Mouse (Mus musculus) liver, embryonic 13.5 days (tissue): ENCODE measurements around the gene Rps11. TPM values are rescaled to one million over a fixed set of nuclear protein-coding genes. Genes with fewer than 3 reads are reported as not detected.

Experiments
- ATAC-seq: fragments of 200-750 bp; cut with Nextera tagmentation; 2 replicates; pipeline ENCODE4 v1.8.0; 2017; ENCODE audit warnings: low read depth, mild to moderate bottlenecking, moderate number of reproducible peaks, moderate library complexity
- DNase-seq: peaks from one replicate; pipeline ENCODE4 v3.0.0; 2022
- H3K27ac ChIP-seq: fragments of 300-500 bp; sonication (generic); 2 replicates; pipeline ENCODE4 v1.5.1; 2015; ENCODE audit warnings: moderate library complexity, mild to moderate bottlenecking, inconsistent platforms
- H3K27me3 ChIP-seq: fragments of 300-500 bp; sonication (generic); 2 replicates; pipeline ENCODE4 v1.6.1; 2015; ENCODE audit warnings: mild to moderate bottlenecking, inconsistent platforms
- H3K36me3 ChIP-seq: fragments of 300-500 bp; sonication (generic); 2 replicates; pipeline ENCODE4 v1.6.1; 2015; ENCODE audit warnings: mild to moderate bottlenecking, inconsistent platforms
- H3K4me1 ChIP-seq: fragments of 300-500 bp; sonication (generic); replicated peaks from 2 replicates; pipeline ENCODE4 v1.6.1; 2015; ENCODE audit warnings: inconsistent platforms
- H3K4me2 ChIP-seq: fragments of 300-500 bp; sonication (generic); 2 replicates; pipeline ENCODE4 v1.6.1; 2015; ENCODE audit warnings: inconsistent platforms, mild to moderate bottlenecking, moderate library complexity
- H3K4me3 ChIP-seq: fragments of 300-500 bp; sonication (generic); replicated peaks from 2 replicates; pipeline ENCODE4 v1.5.1; 2015; ENCODE audit warnings: mild to moderate bottlenecking, inconsistent platforms
- H3K9ac ChIP-seq: fragments of 300-500 bp; sonication (generic); 2 replicates; pipeline ENCODE4 v1.6.1; 2015; ENCODE audit warnings: mild to moderate bottlenecking, inconsistent platforms
- H3K9me3 ChIP-seq: fragments of 300-500 bp; sonication (generic); replicated peaks from 2 replicates; pipeline ENCODE4 v1.6.1; 2016; ENCODE audit warnings: inconsistent platforms
- WGBS: fragments of 180-500 bp; shearing (Covaris S2); methylation state at CpG from one replicate; pipeline ENCODE4 v1.1.7; 2015; ENCODE audit not compliant: insufficient replicate concordance; 5-methylcytosine and 5-hydroxymethylcytosine counted together
- polyA plus RNA-seq: library from polyadenylated mRNA; unstranded; fragments of >200 nt; fragmentation: Nextera tagmentation; extraction: Ambion mirVana; gene quantifications from 2 replicates; pipeline ENCODE4 v1.2.1, GENCODE M21; 2015

Gene Rps11
- polyA plus RNA-seq, 1 experiment from 2014 or later: 1,372 TPM

DNA sequence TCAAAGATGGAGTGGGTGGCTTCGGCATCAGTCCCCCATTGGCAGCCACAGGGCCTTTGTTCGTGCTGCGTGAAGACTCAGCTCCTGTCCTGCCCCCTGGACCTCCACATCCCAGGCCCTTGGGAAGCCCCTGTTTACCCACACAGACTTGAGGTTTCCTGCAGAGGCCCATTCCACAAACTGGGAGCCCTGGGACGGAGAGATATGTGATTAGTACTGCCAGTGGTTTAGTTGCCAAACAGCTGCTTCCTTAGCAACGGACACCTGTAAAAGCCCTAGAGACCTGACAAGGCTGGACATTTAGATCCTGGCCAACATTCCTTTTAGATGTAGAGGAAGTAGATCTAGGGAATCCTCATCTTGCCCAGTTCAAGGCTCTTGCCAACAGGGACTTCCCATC is 17.7 kb upstream of the Rps11 start:
- Histone ChIP-seq H3K4me1 (peaks cover 29% of the 10 kb centered on the region), H3K27ac (no peak overlapping the region), H3K9ac (no peak overlapping the region), H3K36me3 (peaks cover 51% of the 10 kb centered on the region), H3K27me3 (no peaks in the 10 kb centered on the region), H3K9me3 (no peaks in the 10 kb centered on the region), H3K4me3 (no peak overlapping the region), H3K4me2 (no peak overlapping the region)
- DNase-seq (no peak), ATAC-seq (no peak)
- 73% methylated on average over 5 of the region's 5 CpGs for WGBS

DNA sequence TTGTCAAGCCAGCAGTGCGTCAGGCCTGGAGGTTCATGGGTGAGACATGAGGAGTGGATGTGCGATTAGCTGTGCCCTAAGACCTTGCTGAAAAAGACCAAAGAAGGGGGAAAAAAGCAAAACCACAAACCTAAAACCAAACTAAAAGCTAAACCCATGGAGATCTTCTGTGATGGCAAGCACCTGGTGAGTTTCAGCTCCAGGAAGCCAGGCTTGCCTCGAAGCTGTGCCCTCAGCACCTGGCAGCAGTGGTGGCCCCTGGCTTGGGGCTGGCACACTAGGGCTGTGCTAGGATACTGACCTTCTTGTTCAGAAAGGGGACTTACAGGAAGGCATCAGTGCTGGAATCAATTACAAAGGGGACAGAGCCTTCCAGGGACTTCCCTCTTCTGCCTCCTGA is 17.1 kb upstream of the Rps11 start:
- DNase-seq (no peak), ATAC-seq (no peak)
- H3K9ac ChIP-seq: no peak overlapping the region
- H3K9me3 ChIP-seq: no peaks in the 10 kb centered on the region
- no peak overlapping the region for H3K27ac ChIP-seq
- no peak overlapping the region for H3K4me3 ChIP-seq
- no peak overlapping the region for H3K4me2 ChIP-seq
- peaks cover 35% of the 10 kb centered on the region for H3K4me1 ChIP-seq
- peaks cover 46% of the 10 kb centered on the region for H3K36me3 ChIP-seq
- no peaks in the 10 kb centered on the region for H3K27me3 ChIP-seq
- WGBS: 83% methylated on average over 3 of the region's 3 CpGs

DNA sequence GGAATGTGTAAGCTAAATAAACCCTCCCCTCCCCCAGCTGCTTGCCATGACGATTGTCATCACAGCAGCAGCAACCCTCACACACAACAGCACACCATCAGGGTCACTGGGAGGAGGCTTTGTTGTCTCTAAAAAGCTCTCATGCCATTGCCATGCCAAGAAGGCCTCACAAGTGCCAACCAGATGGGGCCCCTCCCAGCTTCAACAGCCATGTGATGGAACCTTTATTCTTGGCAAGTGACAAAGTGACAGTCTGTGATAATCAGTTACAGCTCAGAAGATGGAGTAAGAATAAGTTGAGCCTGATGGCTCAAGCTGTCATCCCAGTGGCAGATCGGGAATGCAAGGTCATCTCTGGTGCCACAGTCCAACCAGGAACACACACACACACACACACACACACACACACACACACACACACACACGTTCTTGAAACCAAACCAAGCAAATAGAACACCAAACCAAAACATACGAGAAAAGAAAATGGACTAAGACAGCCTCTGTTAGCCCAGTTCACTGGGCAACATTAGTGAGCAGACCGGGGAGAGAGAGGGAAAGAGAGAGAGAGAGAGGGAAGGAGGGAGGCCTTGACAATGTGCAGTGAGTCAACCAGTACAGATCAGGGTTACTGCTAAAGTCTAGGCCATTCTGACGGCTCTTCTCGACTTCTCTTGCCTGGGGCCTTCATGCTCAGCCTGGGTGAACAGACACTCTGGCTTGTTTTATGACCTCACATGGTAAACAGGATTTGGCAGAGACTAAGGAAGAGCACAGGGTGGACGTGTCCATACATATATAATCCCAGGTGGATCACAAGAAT is 15.9 kb upstream of the Rps11 start:
- H3K4me1 ChIP-seq: peaks cover 43% of the 10 kb centered on the region
- whole genome bisulfite sequencing: 61% methylated on average over 8 of the region's 8 CpGs
- no peak overlapping the region for H3K4me2 ChIP-seq
- H3K27ac ChIP-seq: no peak overlapping the region
- ATAC-seq: no peak
- no peaks in the 10 kb centered on the region for H3K9me3 ChIP-seq
- H3K4me3 ChIP-seq: no peak overlapping the region
- H3K9ac ChIP-seq: no peak overlapping the region
- H3K36me3 ChIP-seq: peaks cover 34% of the 10 kb centered on the region
- no peaks in the 10 kb centered on the region for H3K27me3 ChIP-seq
- no peak for DNase-seq

DNA sequence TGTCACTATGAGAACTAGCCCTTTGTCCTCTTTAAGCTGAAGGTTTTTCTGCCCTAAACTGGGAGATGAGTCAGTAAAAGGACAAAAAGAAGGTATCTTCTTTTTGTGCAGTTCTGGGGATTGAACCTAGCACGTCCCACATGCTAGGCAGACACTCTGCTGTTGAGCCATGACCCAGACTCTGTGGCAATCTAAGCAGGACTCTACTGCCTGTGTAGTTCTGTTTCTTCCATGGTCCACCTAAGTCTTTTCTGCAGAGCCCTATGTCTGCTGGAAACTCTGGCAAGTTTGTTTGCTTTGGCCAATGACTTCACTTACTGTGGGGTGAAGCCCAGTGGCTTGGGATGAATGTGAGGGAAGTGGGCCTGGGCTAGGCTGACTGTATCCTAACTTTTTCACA is 14.2 kb upstream of the Rps11 start:
- peaks cover 21% of the 10 kb centered on the region for H3K36me3 ChIP-seq
- H3K27me3 ChIP-seq: no peaks in the 10 kb centered on the region
- H3K4me1 ChIP-seq: peaks cover 60% of the 10 kb centered on the region
- WGBS: 56% methylated on average over 1 of the region's 1 CpGs
- H3K9ac ChIP-seq: peak overlapping the region; percentile 87; the same call in 1 of the 2 replicates
- no peak for ATAC-seq
- no peak overlapping the region for H3K4me3 ChIP-seq
- H3K9me3 ChIP-seq: no peaks in the 10 kb centered on the region
- peak overlapping the region; percentile 95 for H3K4me2 ChIP-seq
- H3K27ac ChIP-seq: peak overlapping the region; percentile 89; the same call in 1 of the 2 replicates
- no peak for DNase-seq

DNA sequence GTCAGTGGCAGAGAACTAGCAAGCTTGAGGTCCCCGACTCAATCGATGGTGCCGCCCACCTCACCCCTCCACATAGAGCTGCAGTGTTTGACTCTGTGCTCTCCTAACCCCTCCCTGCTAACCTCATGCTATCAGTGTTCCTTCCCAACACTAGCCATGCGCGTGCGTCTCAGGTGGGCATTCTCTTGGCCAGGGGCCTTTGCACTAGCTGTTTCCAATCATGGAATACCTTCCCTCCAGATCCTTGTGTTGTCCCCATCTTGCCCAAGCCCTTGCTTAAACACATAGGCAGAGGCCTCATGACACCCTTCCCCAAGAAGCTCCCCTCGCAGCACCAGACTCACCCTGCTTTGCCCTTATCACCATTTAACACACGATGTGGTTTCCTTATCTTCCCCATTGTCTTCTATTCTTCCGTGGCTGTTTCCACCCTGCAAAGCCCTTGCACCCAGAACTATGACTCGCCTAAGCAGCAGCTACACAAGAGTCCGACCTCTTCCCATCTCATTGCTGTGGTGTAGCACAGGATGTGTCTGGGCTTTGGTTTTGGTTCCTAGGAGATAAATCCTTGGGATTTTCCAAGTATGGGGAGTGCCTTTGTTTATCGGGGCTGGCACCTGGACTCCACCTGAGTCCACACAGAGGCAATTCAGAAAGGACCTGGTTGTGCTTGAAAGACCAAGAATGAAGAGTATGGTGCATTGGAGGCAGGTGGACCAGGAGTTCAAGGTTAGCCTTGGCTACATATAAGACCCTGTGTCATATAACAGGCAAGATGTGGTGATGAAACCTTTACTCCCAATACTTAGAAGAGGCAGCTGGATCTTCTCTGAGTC is 13.2 kb upstream of the Rps11 start:
- Histone ChIP-seq H3K4me2 (peak overlapping the region; percentile 95), H3K27ac (peak overlapping the region; percentile 89), H3K27me3 (no peaks in the 10 kb centered on the region), H3K36me3 (peaks cover 16% of the 10 kb centered on the region), H3K4me3 (0 out of 2 replicates have a peak overlapping the region, but pooled peaks have one; percentile 0), H3K9ac (peak overlapping the region; percentile 87), H3K9me3 (no peaks in the 10 kb centered on the region), H3K4me1 (peaks cover 62% of the 10 kb centered on the region)
- DNase-seq (peak; percentile 71), ATAC-seq (peak; percentile 68)
- WGBS: 10% methylated on average over 12 of the region's 12 CpGs

DNA sequence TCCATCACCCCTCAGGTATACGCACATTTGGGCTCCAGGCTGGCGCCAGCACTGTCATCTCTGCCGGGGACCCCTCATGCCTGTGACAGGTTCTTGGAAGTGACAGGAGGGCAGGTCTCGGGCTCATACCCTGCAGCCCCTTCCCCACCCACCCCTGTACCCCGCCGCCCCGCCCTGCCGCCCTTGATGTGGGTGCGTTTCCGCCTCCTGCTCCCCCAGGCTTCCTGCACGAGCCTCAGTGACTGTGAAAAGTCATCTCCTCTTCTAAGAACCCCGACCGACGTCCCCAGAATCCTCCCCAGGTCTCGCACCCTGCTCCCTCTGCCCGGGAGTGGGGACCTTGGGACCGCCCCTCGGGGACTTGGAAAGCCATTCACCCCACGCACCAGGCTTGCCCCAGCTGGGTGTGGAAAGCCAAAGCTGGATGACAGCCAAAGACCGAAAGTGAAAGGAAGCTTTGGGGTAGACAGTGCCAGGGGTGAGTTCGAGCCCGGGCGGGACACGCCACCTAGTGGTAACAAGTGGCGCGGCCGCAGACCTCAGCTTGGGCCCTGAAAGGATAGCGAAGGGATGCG is 11.8 kb upstream of the Rps11 start, which contains the start of the genes Gm45713 and Flt3l:
Gene Gm45713, minus strand, starts transcription at position 239 of the 575 bp plus-strand sequence.
Gene Flt3l, minus strand, starts transcription at position 440 of the 575 bp plus-strand sequence.
- H3K36me3 ChIP-seq: peaks cover 10% of the 10 kb centered on the region; the same call in 1 of the 2 replicates
- under 1% methylated on average over 28 of the region's 29 CpGs for WGBS
- no peaks in the 10 kb centered on the region for H3K27me3 ChIP-seq
- peak within 1 kb of the TSS; percentile 89 for H3K27ac ChIP-seq
- peak within 1 kb of the TSS; percentile 82 for H3K4me3 ChIP-seq
- peak within 1 kb of the TSS; percentile 87 for H3K9ac ChIP-seq
- H3K9me3 ChIP-seq: no peaks in the 10 kb centered on the region
- ATAC-seq (peak; percentile 76), DNase-seq (peak; percentile 83)
- H3K4me2 ChIP-seq: peak within 1 kb of the TSS; percentile 95
- H3K4me1 ChIP-seq: peaks cover 73% of the 10 kb centered on the region

DNA sequence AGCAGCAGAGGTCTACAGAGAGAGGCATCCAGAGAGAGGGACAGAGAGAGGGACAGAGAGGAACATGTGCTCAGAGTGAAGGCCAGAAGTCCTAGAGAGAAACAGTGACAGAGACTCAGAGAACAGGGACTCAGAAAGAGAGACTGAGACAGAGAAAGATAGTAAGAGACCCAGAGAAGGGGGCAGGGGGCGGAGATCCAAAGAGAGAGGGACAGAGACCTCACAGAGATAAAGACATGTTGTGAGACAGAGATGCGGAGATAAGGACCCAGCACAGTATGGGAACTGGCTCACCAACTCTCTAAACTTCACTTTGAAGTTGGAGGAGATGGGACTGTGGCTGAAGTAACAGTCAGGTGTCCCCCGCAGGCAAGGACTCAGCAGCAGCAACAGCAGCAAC is 11.1 kb upstream of the Rps11 start:
- ATAC-seq (peak; percentile 5; the same call in 1 of the 2 replicates), DNase-seq (no peak)
- H3K9me3 ChIP-seq: no peaks in the 10 kb centered on the region
- peak overlapping the region; percentile 95 for H3K4me2 ChIP-seq
- no peaks in the 10 kb centered on the region for H3K27me3 ChIP-seq
- H3K4me1 ChIP-seq: peaks cover 78% of the 10 kb centered on the region
- peak overlapping the region; percentile 89 for H3K27ac ChIP-seq
- H3K36me3 ChIP-seq: peaks cover 11% of the 10 kb centered on the region; the same call in 1 of the 2 replicates
- peak overlapping the region; percentile 82 for H3K4me3 ChIP-seq
- peak overlapping the region; percentile 87 for H3K9ac ChIP-seq
- WGBS: 26% methylated on average over 3 of the region's 3 CpGs

DNA sequence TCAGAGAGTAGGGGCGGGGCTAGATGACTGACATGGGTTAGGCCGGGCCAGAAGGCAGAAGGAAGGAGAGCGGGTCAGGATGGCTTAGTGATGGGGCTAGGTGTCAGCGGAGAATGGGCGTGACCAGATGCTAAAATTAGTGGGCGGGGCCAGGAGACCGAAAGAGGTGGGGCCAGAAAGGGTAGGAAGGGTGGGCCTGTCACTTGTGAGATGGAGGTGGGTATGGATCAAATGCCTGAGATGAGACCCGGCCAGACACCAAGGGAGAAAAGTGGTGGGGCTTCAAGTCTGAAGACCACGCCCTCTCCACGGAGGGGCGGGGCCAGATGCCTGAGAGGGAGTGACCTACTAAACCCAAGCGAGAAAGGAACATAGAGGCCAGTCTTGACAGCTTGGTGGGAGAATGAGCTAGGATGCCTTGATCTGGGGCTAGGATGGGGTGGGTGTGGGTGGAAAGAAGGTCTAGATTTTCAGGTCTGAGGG is 10.3 kb upstream of the Rps11 start:
- H3K9ac ChIP-seq: peak overlapping the region; percentile 87
- ATAC-seq (peak; percentile 45), DNase-seq (peak; percentile 76)
- H3K4me3 ChIP-seq: peak overlapping the region; percentile 82
- H3K27me3 ChIP-seq: no peaks in the 10 kb centered on the region
- peaks cover 11% of the 10 kb centered on the region; the same call in 1 of the 2 replicates for H3K36me3 ChIP-seq
- WGBS: 4% methylated on average over 12 of the region's 12 CpGs
- peak overlapping the region; percentile 89 for H3K27ac ChIP-seq
- H3K4me2 ChIP-seq: peak overlapping the region; percentile 95
- peaks cover 80% of the 10 kb centered on the region for H3K4me1 ChIP-seq
- no peaks in the 10 kb centered on the region for H3K9me3 ChIP-seq

DNA sequence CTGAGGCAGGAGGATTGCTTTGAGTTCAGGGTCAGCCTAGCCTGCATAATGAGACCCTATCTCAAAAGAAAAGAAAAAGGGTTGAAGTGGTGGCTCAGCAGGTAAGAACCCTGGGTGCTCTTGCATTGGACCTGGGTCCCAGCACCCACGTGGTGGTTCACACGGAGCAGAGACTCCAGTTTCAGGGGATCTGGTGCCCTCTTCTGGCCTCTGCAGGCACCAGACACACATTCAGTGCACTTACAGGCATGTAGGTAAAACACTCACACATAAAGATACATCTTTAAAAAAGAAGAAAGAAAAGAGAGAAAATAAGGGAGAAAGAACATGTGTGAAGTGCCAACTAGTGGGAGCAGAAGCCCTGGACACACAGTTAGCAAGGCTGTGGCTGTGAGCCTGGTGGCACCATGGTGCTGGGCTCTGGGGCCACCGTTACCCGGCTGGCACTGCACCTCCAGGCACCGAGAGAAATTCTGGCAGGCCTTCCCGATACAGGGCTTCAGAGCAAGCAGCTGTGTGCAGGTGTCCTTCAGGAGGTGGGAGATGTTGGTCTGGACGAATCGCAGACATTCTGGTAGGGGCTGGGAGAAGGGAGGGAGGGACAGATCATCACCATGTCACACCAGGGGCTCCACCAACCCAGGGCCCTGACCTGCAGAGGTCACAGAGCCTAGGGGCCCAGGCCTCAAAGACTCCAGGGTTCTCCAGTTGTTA is 9.4 kb upstream of the Rps11 start:
- H3K4me1 ChIP-seq: peaks cover 77% of the 10 kb centered on the region
- no peak overlapping the region for H3K4me3 ChIP-seq
- no peaks in the 10 kb centered on the region for H3K27me3 ChIP-seq
- ATAC-seq: no peak
- H3K27ac ChIP-seq: 0 out of 2 replicates have a peak overlapping the region, but pooled peaks have one; percentile 89
- DNase-seq: no peak
- 0 out of 2 replicates have a peak overlapping the region, but pooled peaks have one; percentile 95 for H3K4me2 ChIP-seq
- peaks cover 11% of the 10 kb centered on the region; the same call in 1 of the 2 replicates for H3K36me3 ChIP-seq
- no peaks in the 10 kb centered on the region for H3K9me3 ChIP-seq
- H3K9ac ChIP-seq: no peak overlapping the region
- WGBS: 78% methylated on average over 8 of the region's 8 CpGs

DNA sequence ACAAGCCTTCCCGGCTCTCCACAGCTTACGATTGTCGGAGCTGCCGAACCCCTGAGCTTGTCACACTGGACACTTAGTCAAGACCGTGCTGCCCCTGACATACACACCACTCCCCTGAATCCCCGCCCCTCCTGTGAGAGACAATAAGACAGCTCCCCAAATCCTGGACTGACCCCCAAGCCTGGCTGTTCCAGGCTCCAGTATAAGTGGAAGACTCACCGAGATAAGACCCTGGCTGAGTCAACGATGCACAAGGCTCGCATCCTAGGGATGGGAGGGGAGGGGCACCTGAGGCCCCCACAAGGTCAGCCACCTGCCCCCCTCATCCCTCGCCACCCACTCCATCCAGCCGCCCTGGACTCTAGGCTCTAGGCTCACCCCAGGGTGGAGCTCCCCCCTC is 7.6 kb upstream of the Rps11 start:
- H3K4me1 ChIP-seq: peaks cover 72% of the 10 kb centered on the region
- H3K9me3 ChIP-seq: no peaks in the 10 kb centered on the region
- no peak for DNase-seq
- no peak for ATAC-seq
- peaks cover 22% of the 10 kb centered on the region for H3K36me3 ChIP-seq
- WGBS: 79% methylated on average over 11 of the region's 11 CpGs
- no peaks in the 10 kb centered on the region for H3K27me3 ChIP-seq
- no peak overlapping the region for H3K4me2 ChIP-seq
- H3K9ac ChIP-seq: 0 out of 2 replicates have a peak overlapping the region, but pooled peaks have one; percentile 30
- H3K27ac ChIP-seq: no peak overlapping the region; the same call in 1 of the 2 replicates
- H3K4me3 ChIP-seq: no peak overlapping the region
